Mouse (Mus musculus) left cerebral cortex, postnatal 10 days (tissue): Measurements from ENCODE around the gene Akr1c13. TPM values are rescaled to one million over a fixed set of nuclear protein-coding genes. Genes with fewer than 3 reads are reported as not detected.
A peak's percentile ranks its signal among the peaks of the same experiment; 100 is the strongest.

Source experiments
- DNase-seq, 2 experiments: peaks; one replicate each; pipeline ENCODE4 v3.0.0; 2021 to 2022; ENCODE audit warnings: low spot score in 2 of 2, mixed read lengths in 1 of 2; ENCODE audit errors: extremely low spot score in 1 of 2
- intact Hi-C: fragments of 180-260 bp; cut with DNase I; formaldehyde crosslinking; loops from one replicate; pipeline ENCODE4 v1.15.1; 2025
- total RNA-seq, 2 experiments: library from RNA; stranded (reverse); gene quantifications; 2 replicates each; pipeline ENCODE4 v1.2.3; 2021

Gene Akr1c13
- total RNA-seq, 2 experiments from 2014 or later, result not detected

- no peak for DNase-seq
- intact Hi-C loops, result no loop called here
These were observed 42.2 kb downstream of the Akr1c13 start for GRCm38 (mm10) chr13:4233135-4233534.

- no peak for DNase-seq
- intact Hi-C loops, result no loop called here
These were observed 42.7 kb downstream of the Akr1c13 start for GRCm38 (mm10) chr13:4233536-4234172.

GRCm38 (mm10) chr13:4244861-4245559 is 54.1 kb downstream of the Akr1c13 start:
- intact Hi-C loops, result no loop called here
- peak in 1 of 2 experiments; percentile 21 for DNase-seq

GRCm38 (mm10) chr13:4249347-4249746 is 58.4 kb downstream of the Akr1c13 start:
- DNase-seq, result no peak
- intact Hi-C loops, result no loop called here

Other genes with a start within 250 kb of the Akr1c13 start
- gene Ucn3, start 245.8 kb upstream of the Akr1c13 start, total RNA-seq, result not detected
- 1 to 10 TPM; 1.1 to 1.7 TPM for gene Akr1c14, start 142.1 kb upstream of the Akr1c13 start, total RNA-seq
- under 1 TPM; 0.66 to 0.79 TPM for gene Akr1c18, start 40.5 kb upstream of the Akr1c13 start, total RNA-seq
- gene Akr1c19, start 37.5 kb downstream of the Akr1c13 start, total RNA-seq, result under 1 TPM; 0.28 to 0.30 TPM
- not detected for gene Akr1c12, start 88.3 kb downstream of the Akr1c13 start, total RNA-seq
- gene Akr1c6, start 243.2 kb downstream of the Akr1c13 start, total RNA-seq, result not detected